Comparison of ENCODE assay signal across 18 mouse cellular contexts in the genomic region with DNA sequence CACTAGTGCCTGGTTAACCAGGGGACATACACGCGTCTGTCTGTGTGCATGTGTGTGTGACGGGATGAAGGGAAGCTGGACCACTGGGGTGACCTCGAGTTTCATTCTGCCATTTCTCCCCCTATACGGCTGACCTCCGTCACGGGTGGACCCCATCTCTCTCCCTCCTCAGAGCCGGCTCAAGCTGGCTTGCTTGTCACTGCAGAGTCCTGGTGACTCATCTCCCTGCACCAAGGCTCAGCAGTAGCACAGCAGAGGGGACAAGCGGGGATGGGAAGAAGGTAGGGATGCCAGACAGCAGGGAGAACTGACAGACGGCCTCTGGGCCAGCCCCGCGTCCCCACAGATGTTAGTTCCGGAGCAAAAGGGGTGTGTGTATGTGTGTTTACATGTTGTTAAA. TPM values are rescaled to one million over a fixed set of nuclear protein-coding genes. Genes with fewer than 3 reads are reported as not detected.
"Had no signal": no experiment of that assay in that cellular context is flagged by ENCODE, and none has a peak within 500 bp of the region (broad histone marks: within the 10 kb centered on the region; RNA-seq: fewer than 3 reads in every experiment).

No protein-coding gene starts in this region.

- H3K9ac ChIP-seq: kidney, embryonic 15.5 days; limb, embryonic 15.5 days; liver, embryonic 12.5 days; lung, embryonic 14.5 days; midbrain, embryonic 12.5 days; neural tube, embryonic 13.5 days; stomach, embryonic 15.5 days had no signal

- H3K27ac ChIP-seq: kidney, embryonic 15.5 days; limb, embryonic 15.5 days; liver, embryonic 12.5 days; midbrain, embryonic 12.5 days; neural tube, embryonic 13.5 days; stomach, embryonic 15.5 days had no signal

- H3K9me3 ChIP-seq: kidney, embryonic 15.5 days; limb, embryonic 15.5 days; liver, embryonic 12.5 days; midbrain, embryonic 12.5 days; neural tube, embryonic 13.5 days; stomach, embryonic 15.5 days had no signal

- ATAC-seq: intestine, embryonic 16.5 days; liver, embryonic 12.5 days; midbrain, embryonic 16.5 days had no signal

- H3K4me3 ChIP-seq: kidney, embryonic 15.5 days; limb, embryonic 15.5 days; liver, embryonic 12.5 days; midbrain, embryonic 12.5 days; neural tube, embryonic 13.5 days; stomach, embryonic 15.5 days had no signal

- DNase-seq: kidney, adult 2 months; kidney, postnatal 14 days; layer of hippocampus, adult 9-11 months; layer of hippocampus, postnatal 36 days; lung, embryonic 14.5 days; lung, postnatal 10 days; thymus, adult 2 months; thymus, postnatal 25 days had no signal

- H3K4me2 ChIP-seq: kidney, embryonic 15.5 days; limb, embryonic 15.5 days; liver, embryonic 12.5 days; lung, embryonic 14.5 days; midbrain, embryonic 12.5 days; neural tube, embryonic 13.5 days; stomach, embryonic 15.5 days had no signal

RNA-seq across cellular contexts. Expression of a gene that starts 10.0 kb away (rescaled TPM):
- polyA plus RNA-seq: limb, embryonic 11.5 days; liver, embryonic 12.5 days; spleen, adult 2 months had no signal
